Comparison of ENCODE assay signal across 19 mouse cellular contexts in genomic region chr13:45866615-45867245, GRCm38 (mm10).
A peak's percentile ranks its signal among the peaks of the same experiment; 100 is the strongest.
DNase-seq lines count a peak whose midpoint lies in the region; ATAC-seq and TF ChIP-seq lines count a peak whose summit lies in the region.
"Had no signal": no experiment of that assay in that cellular context is flagged by ENCODE, and none has a peak within 500 bp of the region (broad histone marks: within the 10 kb centered on the region; RNA-seq: fewer than 3 reads in every experiment).

No protein-coding gene starts in this region.

- no peaks in the 10 kb centered on the region for H3K27me3 ChIP-seq in lung, embryonic 14.5 days (ENCODE audit: insufficient read depth, low read length)
- no peaks in the 10 kb centered on the region for H3K27me3 ChIP-seq in liver, embryonic 14.5 days (ENCODE audit: control insufficient read depth, insufficient read depth, low read length)
- H3K27me3 ChIP-seq: embryonic facial prominence, embryonic 13.5 days; Patski had no signal

- H3K27ac ChIP-seq in lung, embryonic 14.5 days (ENCODE audit: low read depth), result no peak overlapping the region
- no peak overlapping the region; the same call in 1 of the 2 replicates for H3K27ac ChIP-seq in liver, embryonic 14.5 days
- no peak overlapping the region for H3K27ac ChIP-seq in layer of hippocampus, adult 2 months
- H3K27ac ChIP-seq: embryonic facial prominence, embryonic 13.5 days; left cerebral cortex, adult 2 months; macrophage; midbrain, embryonic 12.5 days had no signal

- peak; percentile 9 for DNase-seq in lung, embryonic 14.5 days
- no peak for DNase-seq in lung, postnatal 14 days
- DNase-seq in liver, embryonic 14.5 days (ENCODE audit: low read depth in 3 of 3, low spot score in 3 of 3), result peak; percentile 59 to 62 (median 60)
- DNase-seq in thymus, postnatal 4 days, result no peak
- DNase-seq in kidney, adult 11 months, result no peak
- DNase-seq in layer of hippocampus, adult 2 months (ENCODE audit: low spot score in 2 of 2), result no peak
- DNase-seq: cerebellum, adult 11 months; kidney, adult 18-20 months; kidney, postnatal 25 days; left cerebral cortex, postnatal 4 days; lung, adult 18-20 months; thymus, postnatal 25 days had no signal

- WGBS in lung, embryonic 14.5 days, result 63% methylated on average over 8 of the region's 8 CpGs
- WGBS in liver, embryonic 14.5 days (ENCODE audit: insufficient replicate concordance), result 39% methylated on average over 8 of the region's 8 CpGs

- H3K4me3 ChIP-seq in lung, embryonic 14.5 days (ENCODE audit: low read depth, low read length), result no peak overlapping the region
- H3K4me3 ChIP-seq in liver, embryonic 14.5 days (ENCODE audit: insufficient read depth in 1 of 2, low read depth in 2 of 2, low read length in 2 of 2), result no peak overlapping the region
- H3K4me3 ChIP-seq in layer of hippocampus, adult 2 months, result no peak overlapping the region
- H3K4me3 ChIP-seq: embryonic facial prominence, embryonic 13.5 days; left cerebral cortex, adult 2 months; midbrain, embryonic 12.5 days had no signal

- no peak overlapping the region for H3K4me2 ChIP-seq in lung, embryonic 14.5 days
- H3K4me2 ChIP-seq in liver, embryonic 14.5 days (ENCODE audit: low read depth), result peak overlapping the region; percentile 52
- H3K4me2 ChIP-seq: embryonic facial prominence, embryonic 13.5 days; midbrain, embryonic 12.5 days had no signal

- peak; percentile 47; the same call in 1 of the 2 replicates for ATAC-seq in lung, embryonic 14.5 days (ENCODE audit: insufficient read depth)
- peak; percentile 62; the same call in 1 of the 2 replicates for ATAC-seq in erythroblast, adult 5-6 weeks (replicated peaks; ENCODE audit: low FRiP score, poor library complexity, severe bottlenecking)
- ATAC-seq in liver, embryonic 14.5 days (ENCODE audit: insufficient read depth), result peak; percentile 94
- ATAC-seq: hindbrain, embryonic 16.5 days; Patski had no signal

- H3K9ac ChIP-seq in lung, embryonic 14.5 days, result no peak overlapping the region
- H3K9ac ChIP-seq in liver, embryonic 14.5 days (replicated peaks), result peak overlapping the region; percentile 5; the same call in 1 of the 2 replicates
- H3K9ac ChIP-seq: embryonic facial prominence, embryonic 13.5 days; midbrain, embryonic 12.5 days had no signal

- TF ChIP-seq EP300 in liver, embryonic 14.5 days (IDR thresholded peaks at IDR 0.05; ENCODE audit: low read depth), result peak; percentile 93

- TF ChIP-seq CTCF in lung, embryonic 14.5 days (IDR thresholded peaks at IDR 0.05; ENCODE audit: low read depth), result no peak
- no peak for TF ChIP-seq CTCF in liver, embryonic 14.5 days (IDR thresholded peaks at IDR 0.05; ENCODE audit: low read depth)
- no peak for TF ChIP-seq CTCF in layer of hippocampus, adult 2 months (conservative IDR thresholded peaks at IDR 0.05)

- H3K4me1 ChIP-seq in lung, embryonic 14.5 days (ENCODE audit: insufficient read depth), result no peaks in the 10 kb centered on the region
- H3K4me1 ChIP-seq in liver, embryonic 14.5 days (replicated peaks; ENCODE audit: control insufficient read depth in 2 of 2, insufficient read depth in 2 of 2, low read length in 1 of 2), result peaks cover 18 to 30% of the 10 kb centered on the region in 2 experiments

- H3K9me3 ChIP-seq in lung, embryonic 14.5 days (ENCODE audit: low read depth, low read length), result no peaks in the 10 kb centered on the region
- H3K9me3 ChIP-seq in liver, embryonic 14.5 days (ENCODE audit: control insufficient read depth, low read length), result no peaks in the 10 kb centered on the region
- H3K9me3 ChIP-seq: embryonic facial prominence, embryonic 13.5 days; midbrain, embryonic 12.5 days had no signal

- no peaks in the 10 kb centered on the region for H3K36me3 ChIP-seq in lung, embryonic 14.5 days (ENCODE audit: insufficient read depth)
- H3K36me3 ChIP-seq in liver, embryonic 14.5 days (replicated peaks; ENCODE audit: control insufficient read depth, insufficient read depth, low read depth), result no peaks in the 10 kb centered on the region
- H3K36me3 ChIP-seq: embryonic facial prominence, embryonic 13.5 days; midbrain, embryonic 12.5 days had no signal

Comparison
In these comparisons a context has a peak if more than half of its experiments do, and no peak if none do; other contexts are left out.
1. DNase-seq: peak in lung, embryonic 14.5 days (single experiment) and liver, embryonic 14.5 days (3 of 3); none in lung, postnatal 14 days (single experiment), thymus, postnatal 4 days (single experiment), kidney, adult 11 months (single experiment) and layer of hippocampus, adult 2 months (0 of 2).
2. Peak in every context shown above with its lines, with median percentiles within 50 percentile points of each other: ATAC-seq.